Mouse (Mus musculus) MEL (cell line): ENCODE measurements at regions not wholly inside any gene's neighbourhood (a gene's known extent, or its start where the extent isn't known, plus 50 kb on each side); places are given as distances from the start of the nearest gene placed in this dataset.

ENCODE experiments used
- DNase-seq: peaks from one replicate; pipeline ENCODE4 v3.0.0; 2011; ENCODE audit warnings: low read depth, low spot score
- H3K27ac ChIP-seq: 2 replicates; pipeline ENCODE4 v1.5.1; 2012; ENCODE audit warnings: low read depth, mild to moderate bottlenecking, control low read depth, low read length, moderate library complexity; ENCODE audit not compliant: control insufficient read depth
- H3K27me3 ChIP-seq, 2 experiments: fragments of 150-350 bp in 1 of 2; sonication (generic) in 1 of 2; 2 replicates each; pipeline ENCODE4 v1.6.1; 2012; ENCODE audit warnings: low read length in 2 of 2, mild to moderate bottlenecking in 2 of 2, improper control_type of control experiment in 1 of 2, moderate library complexity in 1 of 2; ENCODE audit not compliant: insufficient read depth in 2 of 2, control insufficient read depth in 1 of 2
- H3K36me3 ChIP-seq, 2 experiments: 2 replicates each; pipeline ENCODE4 v1.6.1; 2012 to 2014; ENCODE audit warnings: low read length in 2 of 2, improper control_type of control experiment in 1 of 2, inconsistent platforms in 1 of 2, mild to moderate bottlenecking in 1 of 2; ENCODE audit not compliant: insufficient read depth in 2 of 2, control insufficient read depth in 1 of 2
- H3K4me1 ChIP-seq, 2 experiments: fragments of 150-350 bp in 1 of 2; sonication (generic) in 1 of 2; 2 replicates each; pipeline ENCODE4 v1.6.1; 2012; ENCODE audit warnings: low read length in 2 of 2, improper control_type of control experiment in 1 of 2, mild to moderate bottlenecking in 1 of 2; ENCODE audit not compliant: insufficient read depth in 2 of 2, control insufficient read depth in 1 of 2
- H3K4me3 ChIP-seq, 2 experiments: fragments of 150-350 bp in 1 of 2; sonication (generic) in 1 of 2; 2 replicates each; pipeline ENCODE4 v1.5.1; 2012; ENCODE audit warnings: low read depth in 2 of 2, low read length in 2 of 2, mild to moderate bottlenecking in 2 of 2, moderate library complexity in 2 of 2, control low read depth in 1 of 2, improper control_type of control experiment in 1 of 2; ENCODE audit not compliant: control insufficient read depth in 1 of 2, insufficient read depth in 1 of 2
- H3K79me2 ChIP-seq: 2 replicates; pipeline ENCODE4 v1.6.1; 2012; ENCODE audit warnings: mild to moderate bottlenecking, low read length, moderate library complexity; ENCODE audit not compliant: control insufficient read depth, poor library complexity, insufficient read depth
- H3K9ac ChIP-seq: 2 replicates; pipeline ENCODE4 v1.6.1; 2012; ENCODE audit warnings: low read depth, mild to moderate bottlenecking, control low read depth, low read length, moderate library complexity; ENCODE audit not compliant: control insufficient read depth, poor library complexity, severe bottlenecking
- H3K9me3 ChIP-seq: fragments of 150-350 bp; sonication (generic); replicated peaks from 2 replicates; pipeline ENCODE4 v1.6.1; 2012; ENCODE audit warnings: mild to moderate bottlenecking, low read length, improper control_type of control experiment, moderate library complexity; ENCODE audit not compliant: insufficient read depth
- CTCF ChIP-seq, 3 experiments: IDR thresholded peaks in 2 of 3; conservative IDR thresholded peaks in 1 of 3; 2 replicates each; pipeline ENCODE4 v1.5.1; 2011 to 2012; ENCODE audit warnings: low read length in 3 of 3, low read depth in 2 of 3, mild to moderate bottlenecking in 2 of 3, improper control_type of control experiment in 1 of 3, inconsistent platforms in 1 of 3, mixed read lengths in 1 of 3, moderate library complexity in 1 of 3; ENCODE audit not compliant: control insufficient read depth in 1 of 3, insufficient read depth in 1 of 3, poor library complexity in 1 of 3, severe bottlenecking in 1 of 3
- ELF1 ChIP-seq: IDR thresholded peaks from 2 replicates; pipeline ENCODE4 v1.6.1; 2014; ENCODE audit warnings: low read depth, mild to moderate bottlenecking, inconsistent platforms, low read length, improper control_type of control experiment, moderate library complexity
- EP300 ChIP-seq, 2 experiments: IDR thresholded peaks; 2 replicates each; pipeline ENCODE4 v1.6.1; 2011; ENCODE audit warnings: improper control_type of control experiment in 2 of 2, low read length in 2 of 2, low read depth in 1 of 2, mild to moderate bottlenecking in 1 of 2
- GABPA ChIP-seq: IDR thresholded peaks from 2 replicates; pipeline ENCODE4 v1.6.1; 2012; ENCODE audit warnings: low read depth, mild to moderate bottlenecking, inconsistent platforms, low read length, improper control_type of control experiment, moderate library complexity
- HCFC1 ChIP-seq: IDR thresholded peaks from 2 replicates; pipeline ENCODE4 v1.6.1; 2012; ENCODE audit warnings: low read depth, mild to moderate bottlenecking, inconsistent platforms, low read length, improper control_type of control experiment, moderate library complexity
- MAX ChIP-seq: IDR thresholded peaks from 2 replicates; pipeline ENCODE4 v1.6.1; 2011; ENCODE audit warnings: low read length, improper control_type of control experiment
- MXI1 ChIP-seq: IDR thresholded peaks from 2 replicates; pipeline ENCODE4 v1.6.1; 2011; ENCODE audit warnings: mild to moderate bottlenecking, low read depth, low read length, improper control_type of control experiment
- MYB ChIP-seq: IDR thresholded peaks from 2 replicates; pipeline ENCODE4 v1.6.1; 2011; ENCODE audit warnings: mild to moderate bottlenecking, low read depth, low read length, improper control_type of control experiment
- MYC ChIP-seq: IDR thresholded peaks from 2 replicates; pipeline ENCODE4 v1.6.1; 2011; ENCODE audit warnings: low read depth, mild to moderate bottlenecking, low read length, improper control_type of control experiment, moderate library complexity
- NELFE ChIP-seq: IDR thresholded peaks from 2 replicates; pipeline ENCODE4 v1.6.1; 2011; ENCODE audit warnings: low read depth, low read length, improper control_type of control experiment
- POLR2A ChIP-seq, 2 experiments: IDR thresholded peaks; 2 replicates each; pipeline ENCODE4 v1.6.1; 2011 to 2012; ENCODE audit warnings: low read length in 2 of 2, mild to moderate bottlenecking in 2 of 2, control low read depth in 1 of 2, improper control_type of control experiment in 1 of 2, low read depth in 1 of 2, moderate library complexity in 1 of 2; ENCODE audit not compliant: control insufficient read depth in 1 of 2, insufficient read depth in 1 of 2, poor library complexity in 1 of 2
- POLR2AphosphoS2 ChIP-seq: IDR thresholded peaks from 2 replicates; pipeline ENCODE4 v1.6.1; 2011; ENCODE audit warnings: low read length, improper control_type of control experiment
- POLR2AphosphoS5 ChIP-seq: IDR thresholded peaks from 2 replicates; pipeline ENCODE4 v1.6.1; 2012; ENCODE audit warnings: low read depth, borderline replicate concordance, mild to moderate bottlenecking, inconsistent platforms, low read length, moderate library complexity, mixed read lengths
- RCOR1 ChIP-seq: IDR thresholded peaks from 2 replicates; pipeline ENCODE4 v1.6.1; 2012; ENCODE audit warnings: low read depth, mild to moderate bottlenecking, inconsistent platforms, low read length, improper control_type of control experiment
- SMC3 ChIP-seq: IDR thresholded peaks from 2 replicates; pipeline ENCODE4 v1.6.1; 2011; ENCODE audit warnings: low read depth, low read length, improper control_type of control experiment
- TCF12 ChIP-seq: IDR thresholded peaks from 2 replicates; pipeline ENCODE4 v1.6.1; 2014; ENCODE audit warnings: low read depth, mild to moderate bottlenecking, inconsistent platforms, low read length, improper control_type of control experiment, moderate library complexity
- UBTF ChIP-seq: IDR thresholded peaks from 2 replicates; pipeline ENCODE4 v1.6.1; 2012; ENCODE audit warnings: low read depth, mild to moderate bottlenecking, inconsistent platforms, low read length, improper control_type of control experiment, moderate library complexity, borderline replicate concordance; ENCODE audit not compliant: insufficient read depth
- USF2 ChIP-seq, 2 experiments: IDR thresholded peaks; 2 replicates each; pipeline ENCODE4 v1.6.1; 2011 to 2012; ENCODE audit warnings: improper control_type of control experiment in 2 of 2, low read length in 2 of 2, borderline replicate concordance in 1 of 2, inconsistent platforms in 1 of 2, low read depth in 1 of 2, mild to moderate bottlenecking in 1 of 2; ENCODE audit not compliant: insufficient read depth in 1 of 2
- ZC3H11A ChIP-seq: IDR thresholded peaks from 2 replicates; pipeline ENCODE4 v1.6.1; 2012; ENCODE audit warnings: low read depth, mild to moderate bottlenecking, inconsistent platforms, low read length, improper control_type of control experiment
- ZKSCAN1 ChIP-seq: IDR thresholded peaks from 2 replicates; pipeline ENCODE4 v1.6.1; 2012; ENCODE audit warnings: low read depth, mild to moderate bottlenecking, inconsistent platforms, low read length, improper control_type of control experiment, moderate library complexity

GRCm38 (mm10) chr12:27118581-27118980, 223.8 kb downstream of the Sox11 start:
- H3K27ac ChIP-seq = no peak overlapping the region
- TF ChIP-seq CTCF (IDR thresholded peaks at IDR 0.05 in 2 of 3, conservative IDR thresholded peaks at IDR 0.05 in 1 of 3; ENCODE audit: control insufficient read depth in 1 of 3, insufficient read depth in 1 of 3, low read depth in 2 of 3, low read length in 3 of 3, poor library complexity in 1 of 3, severe bottlenecking in 1 of 3) (no peak), ELF1 (no peak), POLR2AphosphoS2 (no peak), UBTF (no peak), MXI1 (no peak), GABPA (no peak), MAX (no peak), SMC3 (no peak), NELFE (no peak), EP300 (IDR thresholded peaks at IDR 0.05; ENCODE audit: low read depth in 1 of 2, low read length in 2 of 2) (no peak), POLR2A (IDR thresholded peaks at IDR 0.05; ENCODE audit: control insufficient read depth in 1 of 2, insufficient read depth in 1 of 2, low read depth in 1 of 2, low read length in 2 of 2, poor library complexity in 1 of 2) (no peak), ZC3H11A (no peak), HCFC1 (no peak), POLR2AphosphoS5 (no peak)
- H3K79me2 ChIP-seq = no peaks in the 10 kb centered on the region
- DNase-seq = no peak
- no peaks in the 10 kb centered on the region for H3K27me3 ChIP-seq
- H3K4me3 ChIP-seq = no peak overlapping the region
- H3K9me3 ChIP-seq = no peaks in the 10 kb centered on the region
- no peak overlapping the region for H3K9ac ChIP-seq
- no peaks in the 10 kb centered on the region for H3K4me1 ChIP-seq
- H3K36me3 ChIP-seq = no peaks in the 10 kb centered on the region

- H3K36me3 ChIP-seq = no peaks in the 10 kb centered on the region
- TF ChIP-seq TCF12 = no peak
- TF ChIP-seq CTCF (IDR thresholded peaks at IDR 0.05 in 2 of 3, conservative IDR thresholded peaks at IDR 0.05 in 1 of 3; ENCODE audit: control insufficient read depth in 1 of 3, insufficient read depth in 1 of 3, low read depth in 2 of 3, low read length in 3 of 3, poor library complexity in 1 of 3, severe bottlenecking in 1 of 3) = no peak
- no peak for TF ChIP-seq ZKSCAN1
- no peak for TF ChIP-seq RCOR1
- TF ChIP-seq EP300 (IDR thresholded peaks at IDR 0.05; ENCODE audit: low read depth in 1 of 2, low read length in 2 of 2) = no peak
- no peak for TF ChIP-seq MYC
- no peak for TF ChIP-seq USF2 (IDR thresholded peaks at IDR 0.05; ENCODE audit: borderline replicate concordance in 1 of 2, insufficient read depth in 1 of 2, low read depth in 1 of 2, low read length in 2 of 2)
- TF ChIP-seq UBTF = no peak
- TF ChIP-seq MYB = no peak
- TF ChIP-seq ZC3H11A = no peak
- TF ChIP-seq, all 39 proteins: peak for 0
- DNase-seq = no peak
- Histone ChIP-seq H3K4me1 (no peaks in the 10 kb centered on the region), H3K9ac (no peak overlapping the region), H3K9me3 (no peaks in the 10 kb centered on the region), H3K4me3 (no peak overlapping the region), H3K79me2 (no peaks in the 10 kb centered on the region), H3K27ac (no peak overlapping the region), H3K27me3 (no peaks in the 10 kb centered on the region)
Observed at GRCm38 (mm10) chr12:27115392-27115791, 227.0 kb downstream of the Sox11 start.
